Mouse (Mus musculus): ENCODE results near the gene Cygb. TPM values are rescaled to one million over a fixed set of nuclear protein-coding genes. Genes with fewer than 3 reads are reported as not detected.

Cygb gene
- polyA plus RNA-seq (2012), result 0.02 TPM in 1 of 2 replicates, not detected in the other

DNA sequence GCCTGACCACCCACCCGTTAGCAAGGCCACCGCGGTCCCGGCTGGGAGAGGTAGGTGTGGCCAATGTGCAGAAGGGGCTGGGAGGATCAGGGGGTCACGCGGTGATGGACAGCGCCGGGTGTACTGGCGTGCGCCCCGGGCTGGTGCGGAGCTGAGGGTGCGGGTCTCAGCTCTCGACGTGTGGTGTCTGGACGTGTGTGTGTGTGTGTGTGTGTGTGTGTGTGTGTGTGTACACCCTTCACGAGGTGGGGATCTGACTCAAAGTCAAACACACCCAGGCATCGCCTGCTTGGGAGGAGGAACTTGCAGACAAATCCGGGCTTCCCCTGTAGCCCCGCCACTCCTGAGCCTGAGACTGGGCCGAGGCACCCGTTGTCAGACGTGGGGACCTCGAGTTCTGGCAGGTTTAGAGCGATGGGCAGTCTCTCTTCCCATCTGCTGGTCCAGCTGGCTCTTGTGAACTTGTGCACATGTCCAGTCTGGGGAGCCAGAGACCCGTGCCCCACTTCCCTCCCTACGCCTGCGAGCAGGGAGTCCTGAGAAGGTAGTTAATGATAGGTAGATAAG is at the start of gene Cygb:
Gene Cygb, minus strand, starts transcription at position 59 of the 567 bp plus-strand sequence.
- TF ChIP-seq TAL1 (IDR thresholded peaks at IDR 0.05; ENCODE audit: low read length) (no peak), GATA1 (IDR thresholded peaks at IDR 0.05; ENCODE audit: low read length) (no peak)
- Histone ChIP-seq H3K27me3 (ENCODE audit: control insufficient read depth) (peaks cover 62% of the 10 kb centered on the region), H3K36me3 (ENCODE audit: control insufficient read depth) (no peaks in the 10 kb centered on the region), H3K4me1 (ENCODE audit: control insufficient read depth) (peaks cover 28% of the 10 kb centered on the region), H3K4me3 (replicated peaks) (no peak within 1 kb of the TSS), H3K9me3 (ENCODE audit: control insufficient read depth, low read length) (peaks cover 4% of the 10 kb centered on the region; the same call in 1 of the 2 replicates)

DNA sequence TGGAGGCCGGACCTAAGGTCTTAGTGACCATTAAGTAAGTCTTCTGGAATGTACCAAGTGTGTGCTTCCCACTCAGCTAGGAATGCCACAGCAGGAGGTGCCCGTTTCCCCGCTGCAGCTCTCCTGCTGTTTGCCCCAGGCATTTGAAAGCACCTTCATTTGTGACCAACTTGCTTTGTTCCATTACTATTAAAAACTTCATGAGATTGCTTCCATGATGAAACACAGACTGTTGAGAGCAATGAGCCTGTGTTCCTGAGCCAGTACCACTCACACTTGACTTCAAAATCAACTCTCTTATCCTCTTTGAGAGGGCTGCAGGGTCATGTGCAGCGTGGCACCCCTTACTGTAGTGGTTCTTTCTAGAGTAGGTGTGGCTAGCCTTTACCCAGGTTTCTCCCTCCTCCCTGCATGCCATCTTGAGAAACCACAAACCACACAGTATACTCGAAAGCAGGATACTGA is 47.3 kb upstream of the Cygb start:
- peaks cover 7% of the 10 kb centered on the region for H3K27me3 ChIP-seq (ENCODE audit: control insufficient read depth)
- TF ChIP-seq GATA1 (IDR thresholded peaks at IDR 0.05; ENCODE audit: low read length), result no peak
- TF ChIP-seq TAL1 (IDR thresholded peaks at IDR 0.05; ENCODE audit: low read length), result no peak
- no peaks in the 10 kb centered on the region for H3K4me1 ChIP-seq (ENCODE audit: control insufficient read depth)
- no peak overlapping the region for H3K4me3 ChIP-seq (replicated peaks)
- no peaks in the 10 kb centered on the region; the same call in 1 of the 2 replicates for H3K9me3 ChIP-seq (ENCODE audit: control insufficient read depth, low read length)
- no peaks in the 10 kb centered on the region for H3K36me3 ChIP-seq (ENCODE audit: control insufficient read depth)

DNA sequence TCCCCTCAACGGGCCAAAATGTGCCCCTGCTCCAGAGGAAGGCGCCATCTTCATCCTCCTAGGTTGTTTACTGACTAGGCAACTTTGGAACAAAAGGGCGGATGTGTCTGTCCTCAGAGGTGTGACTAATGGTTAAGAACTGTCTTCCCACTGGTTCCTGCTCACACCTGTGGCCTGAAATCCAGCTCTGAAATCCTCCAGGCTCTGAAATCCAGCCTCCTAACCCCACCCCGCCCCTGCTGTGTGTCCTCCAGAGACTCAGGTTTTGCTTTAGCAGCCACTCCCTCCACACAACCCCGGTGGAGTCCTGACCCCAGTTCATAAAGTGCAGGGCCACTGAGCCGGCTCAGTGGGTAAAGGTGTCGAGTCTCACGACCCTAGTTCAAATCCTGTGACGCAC is 43.4 kb upstream of the Cygb start:
- no peaks in the 10 kb centered on the region; the same call in 1 of the 2 replicates for H3K9me3 ChIP-seq (ENCODE audit: control insufficient read depth, low read length)
- H3K4me1 ChIP-seq (ENCODE audit: control insufficient read depth), result peaks cover 2% of the 10 kb centered on the region; the same call in 1 of the 2 replicates
- TF ChIP-seq TAL1 (IDR thresholded peaks at IDR 0.05; ENCODE audit: low read length), result no peak
- TF ChIP-seq GATA1 (IDR thresholded peaks at IDR 0.05; ENCODE audit: low read length), result no peak
- no peaks in the 10 kb centered on the region for H3K36me3 ChIP-seq (ENCODE audit: control insufficient read depth)
- peaks cover 40% of the 10 kb centered on the region for H3K27me3 ChIP-seq (ENCODE audit: control insufficient read depth)
- H3K4me3 ChIP-seq (replicated peaks), result no peak overlapping the region

DNA sequence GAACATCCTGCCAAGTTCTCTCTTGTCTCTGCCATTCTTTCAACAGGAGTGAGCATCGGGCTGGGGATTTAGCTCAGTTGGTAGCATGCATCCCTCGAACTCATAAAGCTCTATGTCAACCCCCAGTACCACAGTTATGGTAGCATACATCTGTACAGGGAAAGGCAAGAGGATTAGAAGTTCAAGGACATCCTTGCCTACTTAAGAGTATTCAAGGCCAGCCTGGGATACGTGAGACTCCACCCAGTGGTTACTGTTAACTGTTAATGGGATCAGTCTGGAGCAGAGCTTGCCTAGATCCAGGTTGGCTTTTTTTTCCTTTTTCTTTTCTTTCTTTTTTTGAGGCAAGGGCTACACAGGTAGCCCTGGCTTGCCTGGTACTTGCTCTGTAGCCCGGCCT is 42.3 kb upstream of the Cygb start:
- Histone ChIP-seq H3K4me1 (ENCODE audit: control insufficient read depth) (peaks cover 2% of the 10 kb centered on the region; the same call in 1 of the 2 replicates), H3K36me3 (ENCODE audit: control insufficient read depth) (no peaks in the 10 kb centered on the region), H3K27me3 (ENCODE audit: control insufficient read depth) (peaks cover 40% of the 10 kb centered on the region), H3K9me3 (ENCODE audit: control insufficient read depth, low read length) (no peaks in the 10 kb centered on the region; the same call in 1 of the 2 replicates), H3K4me3 (replicated peaks) (no peak overlapping the region)
- no peak for TF ChIP-seq TAL1 (IDR thresholded peaks at IDR 0.05; ENCODE audit: low read length)

DNA sequence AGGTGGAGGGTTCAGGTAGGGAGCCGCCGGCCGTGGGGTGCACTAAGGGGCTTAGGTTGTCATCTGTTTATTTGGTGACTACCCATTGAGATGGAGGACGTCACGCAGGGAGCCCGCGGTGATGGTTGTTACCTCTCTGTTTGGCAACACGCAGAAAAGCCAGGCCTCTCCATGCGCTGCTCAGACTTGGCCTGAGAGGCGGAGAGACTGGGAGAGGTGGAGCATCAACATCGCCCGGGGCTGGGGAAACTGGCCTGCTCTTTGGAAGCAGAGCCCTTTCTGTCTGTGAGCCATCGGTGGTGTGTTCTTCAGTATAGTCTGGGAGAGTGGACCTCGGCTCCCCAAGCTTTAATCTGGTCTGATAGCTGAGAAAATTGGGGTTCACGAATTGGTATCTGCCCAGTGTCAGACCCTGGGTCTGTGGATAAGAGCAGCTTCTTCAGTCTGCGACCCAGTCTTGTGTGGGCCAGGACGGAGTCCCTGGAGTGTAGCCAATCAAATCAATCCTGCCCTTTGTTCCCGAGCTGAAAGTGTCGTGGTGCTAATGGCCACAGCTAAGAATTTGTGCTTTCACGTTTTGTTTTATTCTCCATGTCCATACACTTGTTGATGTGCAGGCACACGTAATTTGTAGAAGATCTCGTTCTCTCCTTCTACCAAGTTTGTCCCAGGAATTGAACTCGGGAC is 41.2 kb upstream of the Cygb start:
- H3K4me1 ChIP-seq (ENCODE audit: control insufficient read depth), result peaks cover 2% of the 10 kb centered on the region; the same call in 1 of the 2 replicates
- H3K36me3 ChIP-seq (ENCODE audit: control insufficient read depth), result no peaks in the 10 kb centered on the region
- H3K27me3 ChIP-seq (ENCODE audit: control insufficient read depth), result peaks cover 40% of the 10 kb centered on the region
- H3K9me3 ChIP-seq (ENCODE audit: control insufficient read depth, low read length), result no peaks in the 10 kb centered on the region
- no peak overlapping the region for H3K4me3 ChIP-seq (replicated peaks)
- TF ChIP-seq TAL1 (IDR thresholded peaks at IDR 0.05; ENCODE audit: low read length), result no peak
- TF ChIP-seq GATA1 (IDR thresholded peaks at IDR 0.05; ENCODE audit: low read length), result no peak

DNA sequence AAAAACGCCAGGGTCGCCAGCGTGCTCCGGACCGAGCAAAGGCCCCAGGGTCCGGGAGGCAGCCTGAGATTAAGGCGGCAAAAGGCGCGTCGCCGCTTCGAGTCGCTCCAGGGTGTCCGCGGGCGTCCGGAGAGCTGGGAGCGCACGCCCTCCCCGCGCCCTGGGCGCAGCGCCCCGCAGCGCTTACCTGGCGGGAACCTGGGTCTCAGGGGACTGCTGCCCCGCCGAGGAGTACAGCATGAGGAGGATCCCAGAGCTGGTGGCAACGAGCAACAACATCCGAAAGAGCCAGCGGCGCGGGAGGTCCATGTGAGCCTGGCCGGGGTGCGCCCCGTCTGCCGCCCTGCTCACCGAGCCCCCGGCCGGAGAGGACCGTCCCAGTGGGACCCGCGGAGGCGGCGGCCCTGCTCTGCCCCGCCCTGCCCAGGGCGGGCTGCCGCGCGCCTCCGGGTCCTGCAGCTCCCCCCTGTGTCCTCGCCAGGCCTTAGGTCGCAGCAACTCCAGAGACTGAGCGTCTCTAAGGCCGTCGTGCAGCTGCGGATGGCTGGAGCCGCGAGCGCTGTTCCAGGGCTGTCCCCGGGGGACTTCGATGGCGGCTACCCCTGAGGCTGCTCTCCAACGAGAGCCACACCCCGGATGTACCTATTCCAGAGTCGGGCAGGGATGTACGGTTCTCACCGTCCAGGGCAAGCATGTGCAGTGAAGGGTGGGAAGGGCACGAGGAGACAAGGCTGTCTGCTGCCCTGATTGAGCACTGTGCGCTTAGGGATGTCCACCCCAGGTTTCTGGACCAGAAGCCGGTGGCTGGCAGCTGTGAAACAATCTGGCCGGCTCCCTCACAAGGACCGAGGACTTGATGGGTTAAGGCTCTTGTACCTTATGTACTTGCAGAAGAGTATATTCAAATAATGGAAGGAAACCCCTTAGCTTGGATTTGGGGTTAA is 40.4 kb upstream of the Cygb start:
- no peak for TF ChIP-seq GATA1 (IDR thresholded peaks at IDR 0.05; ENCODE audit: low read length)
- TF ChIP-seq TAL1 (IDR thresholded peaks at IDR 0.05; ENCODE audit: low read length), result no peak
- H3K9me3 ChIP-seq (ENCODE audit: control insufficient read depth, low read length), result no peaks in the 10 kb centered on the region
- H3K4me1 ChIP-seq (ENCODE audit: control insufficient read depth), result peaks cover 2% of the 10 kb centered on the region; the same call in 1 of the 2 replicates
- H3K27me3 ChIP-seq (ENCODE audit: control insufficient read depth), result peaks cover 40% of the 10 kb centered on the region
- peak overlapping the region; percentile 7 for H3K4me3 ChIP-seq (replicated peaks)
- H3K36me3 ChIP-seq (ENCODE audit: control insufficient read depth), result no peaks in the 10 kb centered on the region

DNA sequence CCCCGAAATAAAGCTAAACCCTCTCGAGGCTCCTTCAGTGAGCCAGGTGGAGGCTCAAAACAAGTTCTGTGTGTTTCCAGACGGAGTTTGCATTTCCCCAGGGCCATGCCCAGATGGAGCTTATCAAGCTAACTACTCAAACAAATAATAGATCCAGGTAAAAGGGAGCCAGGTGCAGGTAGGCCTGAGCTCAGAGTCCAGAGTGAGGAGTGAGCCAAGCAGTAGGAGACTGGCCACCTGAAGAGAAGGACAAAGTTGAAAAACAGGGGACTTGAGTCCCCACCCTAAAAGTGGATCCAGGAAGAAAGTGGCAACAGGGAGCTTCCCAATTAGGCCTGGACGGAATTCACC is 39.8 kb upstream of the Cygb start:
- Histone ChIP-seq H3K4me1 (ENCODE audit: control insufficient read depth) (peaks cover 2% of the 10 kb centered on the region; the same call in 1 of the 2 replicates), H3K9me3 (ENCODE audit: control insufficient read depth, low read length) (no peaks in the 10 kb centered on the region), H3K27me3 (ENCODE audit: control insufficient read depth) (peaks cover 40% of the 10 kb centered on the region), H3K36me3 (ENCODE audit: control insufficient read depth) (no peaks in the 10 kb centered on the region), H3K4me3 (replicated peaks) (no peak overlapping the region)
- TF ChIP-seq TAL1 (IDR thresholded peaks at IDR 0.05; ENCODE audit: low read length) (no peak), GATA1 (IDR thresholded peaks at IDR 0.05; ENCODE audit: low read length) (no peak)

DNA sequence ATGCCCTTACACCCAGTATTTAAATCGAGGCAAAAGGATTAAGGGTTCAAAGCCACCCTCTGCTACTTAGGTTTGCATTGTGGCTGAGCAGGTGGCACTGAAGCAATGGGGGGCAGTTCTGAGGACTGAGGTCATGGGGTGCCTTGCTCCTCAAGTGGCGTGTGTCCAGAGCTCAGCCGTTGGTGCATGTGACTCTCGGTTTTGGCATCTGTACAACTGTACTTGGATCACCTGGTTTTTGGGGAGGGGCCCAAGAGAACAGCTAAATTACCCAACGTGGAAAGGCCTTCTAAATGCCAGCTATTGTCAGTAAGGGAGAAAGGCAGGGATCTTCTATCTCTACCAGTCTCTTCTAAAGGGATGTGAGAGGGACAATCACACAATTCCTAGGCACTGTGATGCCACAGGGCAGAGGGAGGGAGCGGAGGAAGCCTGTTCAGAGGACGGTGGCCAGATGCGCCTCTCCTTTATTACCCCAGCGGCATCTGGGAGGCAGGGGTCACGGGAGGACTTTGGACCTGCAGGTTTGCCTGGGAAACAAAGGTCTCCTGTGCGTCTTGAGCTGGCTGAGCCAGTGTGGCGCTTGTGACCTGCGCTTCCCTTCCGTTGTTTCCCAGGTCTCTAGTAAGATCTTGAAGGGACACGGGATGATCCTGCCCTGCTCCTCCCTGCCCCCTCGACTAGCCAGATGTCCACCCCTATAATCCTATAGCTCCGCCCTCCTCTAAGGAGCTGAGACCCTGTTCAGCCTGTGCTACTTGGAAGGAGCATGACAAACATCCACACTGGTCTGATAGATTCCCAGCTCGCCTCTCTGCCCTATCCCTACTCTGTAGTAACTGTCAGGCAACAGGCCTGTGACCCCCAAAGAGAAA is 36.8 kb upstream of the Cygb start:
- Histone ChIP-seq H3K27me3 (ENCODE audit: control insufficient read depth) (peaks cover 28% of the 10 kb centered on the region), H3K4me1 (ENCODE audit: control insufficient read depth) (peaks cover 2% of the 10 kb centered on the region; the same call in 1 of the 2 replicates), H3K36me3 (ENCODE audit: control insufficient read depth) (no peaks in the 10 kb centered on the region), H3K4me3 (replicated peaks) (no peak overlapping the region), H3K9me3 (ENCODE audit: control insufficient read depth, low read length) (no peaks in the 10 kb centered on the region)
- TF ChIP-seq TAL1 (IDR thresholded peaks at IDR 0.05; ENCODE audit: low read length), result no peak
- TF ChIP-seq GATA1 (IDR thresholded peaks at IDR 0.05; ENCODE audit: low read length), result no peak
